Mouse (Mus musculus) hindbrain, embryonic 12.5 days (tissue): ENCODE measurements around the gene Sass6. TPM values are rescaled to one million over a fixed set of nuclear protein-coding genes. Genes with fewer than 3 reads are reported as not detected.

Source experiments
- ATAC-seq: fragments of 200-750 bp; cut with Nextera tagmentation; 2 replicates; pipeline ENCODE4 v1.8.0; 2017; ENCODE audit warnings: moderate TSS enrichment; ENCODE audit not compliant: low FRiP score
- H3K27ac ChIP-seq: fragments of 300-500 bp; sonication (generic); 2 replicates; pipeline ENCODE4 v1.5.1; 2016; ENCODE audit warnings: mild to moderate bottlenecking
- H3K27me3 ChIP-seq: fragments of 300-500 bp; sonication (generic); 2 replicates; pipeline ENCODE4 v1.6.1; 2016; ENCODE audit warnings: mild to moderate bottlenecking
- H3K36me3 ChIP-seq: fragments of 300-500 bp; sonication (generic); 2 replicates; pipeline ENCODE4 v1.6.1; 2016; ENCODE audit warnings: mild to moderate bottlenecking
- H3K4me1 ChIP-seq: fragments of 300-500 bp; sonication (generic); 2 replicates; pipeline ENCODE4 v1.6.1; 2016
- H3K4me2 ChIP-seq: fragments of 300-500 bp; sonication (generic); replicated peaks from 2 replicates; pipeline ENCODE4 v1.6.1; 2016; ENCODE audit warnings: mild to moderate bottlenecking
- H3K4me3 ChIP-seq: fragments of 300-500 bp; sonication (generic); 2 replicates; pipeline ENCODE4 v1.5.1; 2016; ENCODE audit warnings: mild to moderate bottlenecking
- H3K9ac ChIP-seq: fragments of 300-500 bp; sonication (generic); 2 replicates; pipeline ENCODE4 v1.6.1; 2016; ENCODE audit warnings: mild to moderate bottlenecking, moderate library complexity
- H3K9me3 ChIP-seq: fragments of 300-500 bp; sonication (generic); replicated peaks from 2 replicates; pipeline ENCODE4 v1.6.1; 2016; ENCODE audit warnings: mild to moderate bottlenecking
- WGBS: fragments of 180-500 bp; shearing (Covaris S2); methylation state at CpG from one replicate; pipeline ENCODE4 v1.1.7; 2016; 5-methylcytosine and 5-hydroxymethylcytosine counted together
- polyA plus RNA-seq: library from polyadenylated mRNA; unstranded; fragments of >200 nt; fragmentation: Nextera tagmentation; extraction: Ambion mirVana; gene quantifications from 2 replicates; pipeline ENCODE4 v1.2.1, GENCODE M21; 2016

Gene Sass6
- polyA plus RNA-seq, 1 experiment from 2014 or later, result 29.5 TPM

DNA sequence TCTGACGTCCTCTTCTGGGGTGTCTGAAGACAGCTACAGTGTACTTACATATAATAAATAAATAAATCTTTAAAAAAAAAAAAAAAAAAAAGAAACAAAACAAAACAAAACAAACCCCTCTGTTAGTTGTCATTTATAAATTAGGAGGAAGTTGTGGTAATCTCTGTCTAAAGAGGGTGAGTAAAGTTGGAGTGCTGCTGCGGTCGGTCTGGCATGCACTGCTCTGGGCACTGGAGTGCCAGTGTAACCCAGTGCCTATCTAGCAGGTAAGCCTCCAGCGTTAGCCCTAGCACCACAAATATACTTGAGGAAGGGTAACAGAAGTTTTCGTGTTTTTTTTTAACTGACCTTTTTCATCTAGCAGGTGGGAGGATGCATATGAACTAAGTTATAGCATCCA, 6.2 kb downstream of the Sass6 start:
- Histone ChIP-seq H3K27ac (no peak overlapping the region), H3K9me3 (no peaks in the 10 kb centered on the region), H3K4me2 (no peak overlapping the region), H3K27me3 (no peaks in the 10 kb centered on the region), H3K36me3 (peaks cover 5% of the 10 kb centered on the region; the same call in 1 of the 2 replicates), H3K4me1 (peaks cover 3% of the 10 kb centered on the region), H3K4me3 (no peak overlapping the region), H3K9ac (no peak overlapping the region)
- 89% methylated on average over 5 of the region's 5 CpGs for WGBS
- ATAC-seq, result no peak

DNA sequence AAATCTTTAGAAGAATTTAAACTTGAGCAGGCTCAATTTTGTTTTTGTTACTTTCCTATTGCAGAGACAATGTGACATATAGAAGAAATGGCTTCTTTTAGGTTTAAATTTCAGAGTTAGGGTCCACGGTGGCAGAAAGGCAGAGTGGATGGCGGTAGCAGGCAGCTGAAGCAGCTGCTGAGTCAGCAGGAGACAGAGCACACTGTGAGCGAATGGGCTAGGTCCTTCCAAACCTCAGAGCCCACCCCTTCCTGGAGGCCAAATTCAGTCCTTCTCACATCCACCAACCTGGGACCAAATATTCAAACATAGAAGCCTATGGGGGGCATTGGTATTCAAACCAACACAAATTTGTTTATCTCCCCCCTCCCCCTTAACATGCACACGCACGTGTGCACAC, 7.0 kb downstream of the Sass6 start:
- Histone ChIP-seq H3K4me3 (no peak overlapping the region), H3K9me3 (no peaks in the 10 kb centered on the region), H3K9ac (no peak overlapping the region), H3K36me3 (peaks cover 9% of the 10 kb centered on the region), H3K4me1 (peaks cover 2% of the 10 kb centered on the region; the same call in 1 of the 2 replicates), H3K27me3 (no peaks in the 10 kb centered on the region), H3K4me2 (no peak overlapping the region), H3K27ac (no peak overlapping the region)
- no peak for ATAC-seq
- WGBS, result 83% methylated on average over 5 of the region's 5 CpGs

DNA sequence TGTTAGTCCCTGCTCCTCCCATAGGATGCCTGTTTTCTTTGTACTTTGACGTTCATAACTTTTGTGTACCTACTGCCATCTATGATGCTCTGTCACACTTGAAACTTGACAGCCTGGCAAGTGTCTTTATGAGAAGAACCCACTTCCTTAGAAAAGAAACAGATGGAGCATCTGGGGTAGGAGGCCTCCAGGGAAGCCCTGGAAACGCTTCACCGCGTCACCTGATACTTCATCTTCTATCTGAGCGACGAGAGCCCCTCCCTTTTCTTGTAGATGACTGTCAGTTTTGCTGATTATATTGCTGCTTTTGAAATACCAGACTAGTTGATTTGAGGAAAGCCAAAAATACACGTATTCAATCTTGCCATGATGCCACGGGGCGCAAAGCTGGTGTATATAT, 9.8 kb downstream of the Sass6 start:
- no peak for ATAC-seq
- 79% methylated on average over 9 of the region's 9 CpGs for whole genome bisulfite sequencing
- H3K27me3 ChIP-seq, result no peaks in the 10 kb centered on the region

DNA sequence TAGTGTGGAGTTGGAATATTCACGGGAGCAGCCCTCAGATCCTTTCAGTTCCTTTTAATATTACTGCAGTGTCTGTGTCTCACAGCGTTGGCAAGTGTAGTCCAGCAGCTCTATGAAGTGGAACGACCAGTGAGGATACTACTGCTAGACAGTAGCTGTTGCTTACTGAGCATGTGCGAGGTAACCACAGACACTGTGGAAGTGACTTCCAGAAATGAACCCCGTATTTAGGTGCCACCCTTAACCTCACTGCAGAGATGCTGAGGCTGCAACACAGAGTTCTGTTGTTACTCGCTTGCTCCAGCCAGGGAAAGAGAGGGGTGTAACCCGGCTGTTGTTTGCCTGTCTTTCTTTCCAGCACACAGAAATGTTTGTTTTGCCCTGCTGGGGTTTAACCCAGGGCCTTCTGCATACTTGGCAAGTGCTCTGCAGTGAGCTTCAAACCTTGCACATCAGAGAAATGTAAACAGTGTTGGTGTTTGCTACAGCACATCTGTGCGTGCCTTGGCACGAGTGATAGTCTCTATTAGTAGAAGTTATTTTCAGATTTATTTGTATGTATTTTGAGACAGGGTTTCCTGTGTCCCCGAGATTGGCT, 19.6 kb downstream of the Sass6 start, which contains the start of gene Trmt13:
Gene Trmt13, minus strand, starts transcription at position 293 of the 598 bp plus-strand sequence.
- Histone ChIP-seq H3K4me2 (no peak within 1 kb of the TSS), H3K27me3 (no peaks in the 10 kb centered on the region), H3K9ac (no peak within 1 kb of the TSS), H3K4me1 (no peaks in the 10 kb centered on the region), H3K36me3 (peaks cover 43% of the 10 kb centered on the region), H3K4me3 (no peak within 1 kb of the TSS), H3K27ac (no peak within 1 kb of the TSS), H3K9me3 (no peaks in the 10 kb centered on the region)
- no peak for ATAC-seq
- 80% methylated on average over 10 of the region's 10 CpGs for WGBS

More for the DNA sequence above, 9.8 kb downstream of the Sass6 start:
- Histone ChIP-seq H3K4me3 (no peak overlapping the region), H3K27ac (no peak overlapping the region), H3K4me1 (peaks cover 2% of the 10 kb centered on the region; the same call in 1 of the 2 replicates), H3K4me2 (no peak overlapping the region), H3K36me3 (peaks cover 34% of the 10 kb centered on the region), H3K9me3 (no peaks in the 10 kb centered on the region), H3K9ac (no peak overlapping the region)

DNA sequence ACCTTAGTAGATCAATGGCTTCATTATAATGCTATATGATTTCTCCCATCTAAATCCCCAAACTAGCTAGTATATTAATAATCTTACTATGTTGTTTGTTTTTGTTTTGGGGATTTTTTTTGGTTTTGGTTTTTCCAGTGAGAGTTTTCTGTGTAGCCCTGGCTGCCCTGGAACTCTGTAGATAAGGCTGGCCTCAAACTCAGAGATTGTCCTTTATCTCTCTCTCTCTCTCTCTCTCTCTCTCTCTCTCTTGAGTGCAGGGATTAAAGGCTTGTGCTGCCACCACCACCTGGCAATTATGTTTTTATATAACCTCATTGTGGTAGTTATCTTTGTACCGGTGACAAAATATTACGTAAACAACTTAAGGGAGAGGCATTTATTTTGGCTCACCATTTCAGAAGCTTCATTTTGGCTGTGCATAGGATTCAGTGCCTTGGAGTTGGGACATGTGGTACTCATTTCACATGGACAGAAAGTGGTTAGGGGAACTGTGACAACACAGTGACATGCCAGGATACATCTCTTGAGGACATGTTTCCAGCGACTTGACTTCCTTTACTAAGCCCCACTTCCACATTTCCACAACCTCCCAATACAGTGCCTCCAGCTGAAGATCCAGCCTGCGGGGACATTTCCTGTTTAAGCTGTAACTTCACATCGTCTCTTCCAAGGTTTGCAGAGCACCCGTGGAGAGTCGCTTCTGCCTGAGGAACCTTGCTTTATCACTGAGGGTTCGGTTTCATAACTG, 20.7 kb downstream of the Sass6 start:
- Histone ChIP-seq H3K9ac (no peak overlapping the region), H3K27me3 (no peaks in the 10 kb centered on the region), H3K27ac (no peak overlapping the region), H3K4me2 (no peak overlapping the region), H3K36me3 (peaks cover 45% of the 10 kb centered on the region), H3K9me3 (no peaks in the 10 kb centered on the region), H3K4me3 (no peak overlapping the region), H3K4me1 (no peaks in the 10 kb centered on the region)
- ATAC-seq, result no peak
- 92% methylated on average over 8 of the region's 8 CpGs for WGBS

DNA sequence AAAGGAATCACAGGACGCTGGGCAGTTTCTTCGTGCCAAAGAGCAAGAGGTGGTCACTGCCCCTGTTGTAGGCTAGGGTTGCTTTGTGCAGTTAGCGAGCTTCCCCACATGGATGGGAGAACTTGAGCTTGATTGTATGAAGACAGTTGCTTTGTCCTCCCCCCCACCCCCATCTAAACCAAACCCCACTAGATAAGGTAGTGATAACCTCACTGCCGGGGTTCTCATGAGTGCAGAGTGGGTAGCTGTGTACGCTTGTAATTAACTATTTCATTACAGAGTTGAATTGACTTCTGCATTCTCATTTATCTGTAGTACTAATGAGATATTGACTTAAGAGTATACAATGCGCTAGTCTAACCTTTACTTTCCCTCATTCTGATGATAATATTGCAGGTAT, 24.1 kb downstream of the Sass6 start:
- Histone ChIP-seq H3K4me3 (no peak overlapping the region), H3K9me3 (no peaks in the 10 kb centered on the region; the same call in 1 of the 2 replicates), H3K27ac (no peak overlapping the region), H3K9ac (no peak overlapping the region), H3K4me2 (no peak overlapping the region), H3K36me3 (peaks cover 55% of the 10 kb centered on the region), H3K4me1 (no peaks in the 10 kb centered on the region), H3K27me3 (no peaks in the 10 kb centered on the region)
- ATAC-seq, result no peak
- WGBS, result 84% methylated on average over 6 of the region's 6 CpGs

DNA sequence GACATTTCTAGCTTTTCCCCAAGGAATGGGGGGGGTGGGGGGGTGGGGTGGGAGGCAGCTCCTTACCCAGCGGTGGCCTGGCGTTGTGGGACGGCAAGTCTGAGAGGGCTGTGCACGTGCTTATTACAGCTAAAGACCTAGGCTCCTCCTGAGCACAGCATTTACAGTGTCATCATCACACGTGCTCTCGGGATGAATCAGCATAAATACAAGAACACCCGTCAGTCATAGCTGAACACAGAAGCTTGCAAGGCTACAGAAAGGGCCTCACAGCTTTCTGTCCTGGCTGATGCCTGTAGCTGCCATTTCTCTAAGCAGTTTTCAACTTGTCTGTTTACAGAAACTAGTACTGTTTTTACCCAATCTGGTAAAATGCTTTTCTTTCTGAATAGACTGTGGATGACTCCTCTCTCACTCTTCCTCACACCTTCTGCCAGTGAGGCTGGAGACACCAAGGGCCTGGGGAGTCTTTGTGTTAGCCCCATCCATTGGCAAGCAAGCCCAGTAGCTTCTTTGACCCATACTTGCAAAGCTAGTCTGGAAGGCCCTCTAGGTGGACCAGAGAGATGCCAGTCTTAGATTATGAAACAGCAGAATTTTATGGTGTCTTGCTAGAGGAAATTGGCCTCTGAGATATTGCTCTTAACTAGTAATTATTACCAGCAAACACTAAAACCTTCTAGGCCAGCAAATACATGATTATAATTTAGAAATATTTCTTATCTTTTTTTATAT, 26.0 kb downstream of the Sass6 start:
- Histone ChIP-seq H3K27ac (no peak overlapping the region), H3K4me1 (no peaks in the 10 kb centered on the region), H3K4me3 (no peak overlapping the region), H3K36me3 (peaks cover 39% of the 10 kb centered on the region), H3K9ac (no peak overlapping the region), H3K9me3 (no peaks in the 10 kb centered on the region; the same call in 1 of the 2 replicates), H3K4me2 (no peak overlapping the region), H3K27me3 (no peaks in the 10 kb centered on the region)
- ATAC-seq, result no peak
- 94% methylated on average over 7 of the region's 7 CpGs for WGBS

DNA sequence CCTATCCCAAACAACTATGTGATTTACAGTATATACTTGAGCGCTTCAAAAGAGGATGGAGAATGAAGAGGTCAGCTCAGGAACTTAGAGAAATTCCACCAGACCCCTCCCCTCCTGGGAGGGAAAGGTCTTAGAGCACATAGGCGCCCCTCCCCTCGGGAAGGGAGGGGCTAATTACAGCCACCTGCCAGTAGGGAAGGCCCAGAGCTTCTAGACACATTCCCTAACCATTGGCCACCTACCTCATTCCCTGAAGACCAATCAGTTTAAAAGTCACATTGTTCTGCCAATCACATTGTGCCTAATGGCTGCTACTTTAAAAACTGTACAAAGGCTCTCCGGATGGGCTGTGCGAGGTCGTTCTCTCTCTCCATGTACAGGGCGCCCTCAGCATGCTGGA, 27.9 kb downstream of the Sass6 start:
- H3K9me3 ChIP-seq, result no peaks in the 10 kb centered on the region; the same call in 1 of the 2 replicates
- no peak overlapping the region for H3K4me2 ChIP-seq
- ATAC-seq, result no peak
- H3K9ac ChIP-seq, result no peak overlapping the region
- no peaks in the 10 kb centered on the region for H3K4me1 ChIP-seq
- H3K27ac ChIP-seq, result no peak overlapping the region
- WGBS, result 97% methylated on average over 7 of the region's 7 CpGs
- H3K4me3 ChIP-seq, result no peak overlapping the region
- H3K27me3 ChIP-seq, result no peaks in the 10 kb centered on the region
- H3K36me3 ChIP-seq, result peaks cover 43% of the 10 kb centered on the region

DNA sequence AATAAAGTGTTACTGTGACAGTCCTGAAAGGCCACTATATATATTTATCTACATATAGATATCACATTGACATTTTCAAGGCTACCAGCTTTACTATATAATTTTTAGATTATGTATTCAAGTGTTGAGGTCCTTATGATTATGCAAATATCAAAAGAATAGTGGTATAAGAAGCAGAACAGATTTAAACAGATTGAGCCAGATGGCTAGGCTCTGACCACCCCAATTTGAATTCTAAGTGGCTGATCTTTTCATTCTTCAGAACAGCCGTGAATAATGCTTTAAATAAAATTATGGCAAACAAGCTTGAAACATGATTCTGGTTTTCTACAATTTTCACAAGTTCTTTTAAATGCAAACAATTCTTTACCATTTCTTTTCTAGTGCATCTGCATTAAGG, 36.7 kb downstream of the Sass6 start:
- Histone ChIP-seq H3K9ac (no peak overlapping the region), H3K9me3 (no peaks in the 10 kb centered on the region), H3K4me3 (no peak overlapping the region), H3K4me1 (no peaks in the 10 kb centered on the region), H3K27ac (no peak overlapping the region), H3K27me3 (no peaks in the 10 kb centered on the region), H3K4me2 (no peak overlapping the region), H3K36me3 (peaks cover 57% of the 10 kb centered on the region)
- WGBS, result 84% methylated on average over 1 of the region's 1 CpGs
- ATAC-seq, result no peak

DNA sequence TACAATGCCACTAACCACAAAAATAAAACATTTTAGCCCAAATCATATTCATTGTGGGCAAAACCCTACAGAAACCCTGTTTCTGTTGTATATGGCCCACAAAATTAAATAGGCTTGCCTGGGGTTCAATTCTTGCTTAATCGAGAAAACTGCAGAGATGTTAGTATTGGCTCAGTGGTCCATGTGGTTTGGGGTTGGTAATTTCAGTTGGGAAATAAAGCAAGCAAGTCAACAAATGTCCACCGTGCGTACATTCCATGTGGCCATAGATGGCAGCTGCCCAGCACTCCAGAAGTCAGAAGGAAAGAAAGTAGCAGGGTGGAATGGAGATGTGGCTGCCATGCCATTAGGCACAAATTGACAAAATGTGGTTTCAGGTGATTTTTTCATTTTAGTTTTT, 38.2 kb downstream of the Sass6 start:
- no peak for ATAC-seq
- WGBS, result 93% methylated on average over 3 of the region's 3 CpGs

DNA sequence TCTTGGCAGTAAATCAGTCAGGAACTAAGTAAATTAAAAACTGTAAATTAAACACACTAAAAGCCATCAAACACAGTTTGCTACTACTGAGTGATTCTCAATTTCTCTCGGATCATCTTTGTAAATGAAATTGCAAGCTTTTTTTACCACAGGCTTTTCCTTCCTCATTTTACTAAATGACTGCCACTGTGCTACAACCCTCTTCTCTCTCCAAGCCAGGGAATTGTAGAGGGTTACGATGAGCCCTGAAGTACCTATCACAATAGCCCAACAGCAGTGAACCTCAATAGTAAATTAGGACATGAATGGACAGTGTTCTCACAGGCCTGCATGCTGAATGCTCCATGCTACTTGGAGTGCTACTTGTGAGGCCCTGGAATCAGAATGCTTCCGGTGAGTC, 39.3 kb downstream of the Sass6 start:
- Histone ChIP-seq H3K27ac (no peak overlapping the region), H3K27me3 (no peaks in the 10 kb centered on the region), H3K9ac (no peak overlapping the region), H3K9me3 (no peaks in the 10 kb centered on the region), H3K4me3 (no peak overlapping the region), H3K4me2 (no peak overlapping the region), H3K36me3 (peaks cover 74% of the 10 kb centered on the region), H3K4me1 (no peaks in the 10 kb centered on the region)
- WGBS, result 95% methylated on average over 3 of the region's 3 CpGs
- ATAC-seq, result no peak

More for the DNA sequence above, 38.2 kb downstream of the Sass6 start:
- no peak overlapping the region for H3K9ac ChIP-seq
- H3K4me2 ChIP-seq, result no peak overlapping the region
- no peaks in the 10 kb centered on the region for H3K9me3 ChIP-seq
- no peaks in the 10 kb centered on the region for H3K27me3 ChIP-seq
- peaks cover 64% of the 10 kb centered on the region for H3K36me3 ChIP-seq
- H3K27ac ChIP-seq, result no peak overlapping the region
- no peaks in the 10 kb centered on the region for H3K4me1 ChIP-seq
- H3K4me3 ChIP-seq, result no peak overlapping the region

DNA sequence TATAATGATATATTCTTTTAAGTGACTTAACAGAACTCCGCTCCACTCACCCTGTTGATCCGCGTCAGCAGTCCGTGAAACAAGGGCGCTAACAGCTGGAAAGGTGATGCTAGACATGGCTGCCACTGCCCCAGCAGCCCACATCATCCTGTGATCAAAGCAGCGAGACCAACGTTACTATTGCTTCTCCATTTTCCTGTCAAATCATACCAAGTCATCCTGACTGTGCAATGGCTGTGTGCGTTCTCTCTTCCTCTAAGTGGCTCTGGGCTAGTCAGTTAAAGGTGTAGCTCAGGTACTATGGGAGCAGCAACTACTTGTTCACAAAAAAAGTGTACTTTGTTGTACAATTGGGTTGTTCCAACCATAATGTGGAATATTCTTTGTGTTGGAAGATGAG, 40.1 kb downstream of the Sass6 start:
- peaks cover 82% of the 10 kb centered on the region for H3K36me3 ChIP-seq
- no peak overlapping the region for H3K9ac ChIP-seq
- H3K4me3 ChIP-seq, result no peak overlapping the region
- ATAC-seq, result no peak
- no peak overlapping the region for H3K27ac ChIP-seq
- H3K27me3 ChIP-seq, result no peaks in the 10 kb centered on the region
- no peaks in the 10 kb centered on the region for H3K4me1 ChIP-seq
- no peak overlapping the region for H3K4me2 ChIP-seq
- WGBS, result 95% methylated on average over 8 of the region's 8 CpGs
- no peaks in the 10 kb centered on the region for H3K9me3 ChIP-seq
